Mouse (Mus musculus) urinary bladder, postnatal 4 days (tissue): ENCODE data around the gene Ahsg.

Experiments
- DNase-seq, 2 experiments: peaks; one replicate each; pipeline ENCODE4 v3.0.0; 2021 to 2022; ENCODE audit warnings: low spot score in 2 of 2

Gene Ahsg

DNA sequence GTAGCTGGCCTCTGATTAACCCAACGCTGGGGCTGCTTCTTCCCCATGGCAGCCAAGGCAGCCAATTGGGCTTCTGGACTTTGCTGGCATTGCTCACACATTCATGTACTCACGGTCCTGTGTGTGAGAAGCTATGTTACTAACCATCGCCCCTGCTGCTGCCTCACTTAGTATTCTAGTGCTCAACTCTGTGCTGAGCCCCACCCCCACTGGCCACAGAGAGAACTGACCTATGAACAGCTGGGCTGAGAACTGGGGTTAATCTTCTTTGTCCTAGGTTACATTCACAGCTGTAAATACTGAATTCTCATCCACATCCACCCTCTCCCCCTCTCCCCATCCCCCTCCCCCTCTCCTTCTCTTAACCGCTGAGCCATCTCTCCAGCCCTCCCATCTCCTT lies 2.2 kb upstream of the Ahsg start:
- no peak for DNase-seq

DNA sequence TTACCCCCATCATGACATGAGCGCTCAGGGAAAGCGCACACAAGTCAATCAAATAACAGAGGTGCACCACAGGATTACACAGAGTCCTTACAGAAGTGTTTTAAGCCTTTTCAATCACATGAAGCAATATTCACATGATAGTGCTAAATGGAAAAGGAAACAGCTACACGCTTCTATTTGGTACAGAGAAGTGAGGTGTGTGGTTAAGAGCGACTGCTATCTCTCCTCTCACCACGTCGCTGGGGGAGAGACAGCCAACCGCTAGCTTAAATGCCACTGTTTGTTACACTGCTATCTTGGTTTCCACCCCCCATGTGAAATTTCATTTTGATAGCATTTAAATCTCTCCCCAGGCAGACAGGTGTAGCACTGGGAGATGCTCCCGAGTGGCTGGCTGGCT lies 1.4 kb upstream of the Ahsg start:
- DNase-seq: no peak

DNA sequence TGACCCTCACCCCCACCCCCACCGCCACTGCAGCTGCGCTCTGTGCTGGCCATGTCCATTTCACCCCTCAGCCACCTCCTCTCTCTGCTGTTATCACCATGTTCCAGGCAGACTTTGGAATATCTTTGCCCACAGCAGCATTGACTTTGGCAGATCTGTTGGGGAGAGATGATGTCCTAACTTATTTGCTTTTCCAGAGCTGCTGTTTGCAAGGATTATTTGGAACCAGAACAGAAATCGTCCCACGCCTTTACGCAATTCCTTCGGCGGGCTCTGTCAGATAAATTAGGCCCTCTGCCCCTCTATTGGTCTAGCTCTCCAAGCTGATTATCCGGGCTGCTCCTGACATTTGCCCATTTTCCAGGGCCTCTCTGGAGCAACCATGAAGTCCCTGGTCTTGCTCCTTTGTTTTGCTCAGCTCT lies 667 bp downstream of the Ahsg start:
- DNase-seq: no peak

DNA sequence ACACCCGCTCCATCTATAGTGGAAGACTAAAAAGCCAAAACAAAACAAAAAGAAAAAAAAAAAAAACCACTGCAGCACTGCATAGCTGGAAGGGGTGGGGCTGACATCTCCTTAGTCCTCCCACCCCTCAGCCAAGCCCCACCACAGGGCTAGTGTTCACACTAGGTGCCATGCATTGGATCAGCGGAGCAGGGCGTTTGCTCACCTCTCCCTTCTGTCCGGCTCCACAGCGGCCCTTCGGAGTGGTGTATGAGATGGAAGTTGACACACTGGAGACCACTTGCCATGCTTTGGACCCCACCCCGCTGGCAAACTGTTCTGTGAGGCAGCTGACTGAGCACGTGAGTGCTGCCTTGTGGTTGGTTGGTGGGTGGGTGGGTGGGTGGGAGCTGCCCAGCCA lies 3.0 kb downstream of the Ahsg start:
- no peak for DNase-seq

DNA sequence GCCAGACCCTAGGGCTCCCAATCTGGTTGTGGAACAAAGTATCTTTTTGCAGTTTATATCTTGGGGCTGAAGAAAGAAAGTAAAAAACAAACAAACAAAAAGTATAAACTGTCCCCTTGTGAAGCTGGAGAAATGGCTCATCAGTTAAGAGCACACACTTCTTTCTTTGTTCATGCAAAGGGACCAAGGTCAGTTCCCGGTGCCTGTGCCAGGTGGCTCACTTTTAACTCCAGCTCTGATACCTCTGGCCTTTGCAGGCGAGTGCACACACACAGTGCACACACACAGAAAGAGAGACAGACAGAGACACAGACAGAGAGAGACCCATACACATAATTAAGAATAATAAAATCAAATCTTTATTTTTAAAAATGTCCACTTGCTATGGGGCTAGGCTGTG lies 5.5 kb downstream of the Ahsg start:
- no peak for DNase-seq

DNA sequence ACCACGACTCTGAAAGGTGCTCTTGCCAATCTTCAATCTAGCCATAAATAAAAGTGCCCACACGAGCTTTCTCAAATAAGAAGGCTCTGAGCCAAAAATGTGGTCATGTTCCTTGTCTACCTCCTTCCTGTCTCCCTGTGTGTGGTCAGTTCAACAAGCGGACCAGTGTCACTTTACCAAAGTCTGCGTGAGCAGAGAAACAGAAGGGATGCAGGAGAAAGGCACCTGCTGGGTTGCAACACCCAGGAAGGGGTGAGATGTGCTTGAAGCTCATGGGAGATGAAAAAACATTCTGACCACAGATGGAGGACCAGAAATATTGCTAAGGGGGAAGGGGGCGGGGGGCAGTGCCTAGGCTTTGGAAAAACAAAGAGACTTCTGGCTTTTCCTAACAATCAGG lies 8.3 kb downstream of the Ahsg start:
- DNase-seq: no peak

DNA sequence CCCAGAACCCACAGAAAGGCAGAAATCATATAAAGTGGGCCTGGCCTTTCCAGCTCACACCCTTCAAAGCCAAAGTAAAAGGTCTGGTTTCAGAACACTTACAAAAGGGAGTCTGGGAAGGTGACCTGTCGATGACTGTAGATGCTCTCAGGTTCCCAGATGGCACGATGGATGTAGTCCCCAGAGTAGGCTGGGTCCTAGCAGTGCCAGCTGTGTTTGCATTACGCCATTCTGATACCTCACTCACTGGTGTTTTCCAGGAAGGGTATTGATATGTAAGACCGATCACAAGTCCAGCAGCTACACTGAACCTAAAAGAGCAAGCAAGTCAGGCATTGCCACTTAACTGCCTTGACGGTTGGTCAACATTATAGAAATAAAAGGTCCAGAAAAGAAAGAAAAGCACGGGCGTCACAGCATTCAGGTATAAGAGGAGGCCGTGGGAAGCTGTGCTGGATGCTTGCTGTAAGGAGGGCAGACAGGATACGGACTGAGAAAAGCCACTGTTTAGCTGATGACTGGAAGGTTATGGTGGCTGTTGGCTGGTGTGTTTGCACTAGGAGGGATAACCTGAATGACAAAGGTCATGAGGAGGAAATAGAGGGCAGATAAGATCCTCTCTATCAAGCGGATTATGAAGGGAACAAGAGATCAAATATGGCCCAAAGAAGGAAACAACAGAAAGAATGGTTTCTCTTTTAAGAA lies 8.9 kb downstream of the Ahsg start:
- no peak for DNase-seq

DNA sequence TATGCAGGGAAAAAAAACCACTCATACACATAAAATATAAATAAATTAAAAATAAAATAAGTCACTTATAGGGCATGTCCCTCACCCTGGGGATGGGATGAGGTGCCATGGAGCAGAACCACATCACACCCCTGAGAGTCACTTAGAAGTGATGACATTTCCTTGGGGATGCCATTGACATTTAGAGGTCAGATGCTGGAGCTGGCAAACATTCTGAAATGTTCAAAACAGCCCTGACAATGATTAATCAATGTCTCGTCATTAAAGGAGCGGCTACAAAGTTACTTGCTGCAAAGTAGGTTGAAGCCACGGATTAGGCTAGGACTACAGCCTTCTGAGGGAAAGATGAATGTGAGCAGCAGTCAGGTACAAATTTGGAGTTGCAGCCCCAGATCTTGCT lies 10.2 kb downstream of the Ahsg start:
- DNase-seq: no peak

DNA sequence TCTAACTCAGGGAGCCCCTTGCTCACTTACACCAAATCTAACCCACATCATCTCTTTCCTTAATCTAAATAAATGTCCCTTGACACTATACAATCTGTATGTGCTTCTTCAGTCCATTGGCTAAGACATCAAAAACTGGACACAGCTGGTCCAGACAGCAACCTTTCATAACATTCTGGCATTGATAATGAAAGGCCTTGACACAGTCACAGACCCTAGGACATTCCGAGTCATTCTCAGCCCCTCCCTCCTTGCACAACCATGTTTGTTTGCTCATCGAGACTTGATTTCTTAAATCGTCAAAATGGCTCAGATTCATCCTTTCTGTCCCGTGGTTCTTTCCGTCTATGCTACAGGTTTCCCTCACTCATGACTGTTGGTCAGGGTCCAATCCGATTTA lies 18.2 kb downstream of the Ahsg start:
- no peak for DNase-seq

DNA sequence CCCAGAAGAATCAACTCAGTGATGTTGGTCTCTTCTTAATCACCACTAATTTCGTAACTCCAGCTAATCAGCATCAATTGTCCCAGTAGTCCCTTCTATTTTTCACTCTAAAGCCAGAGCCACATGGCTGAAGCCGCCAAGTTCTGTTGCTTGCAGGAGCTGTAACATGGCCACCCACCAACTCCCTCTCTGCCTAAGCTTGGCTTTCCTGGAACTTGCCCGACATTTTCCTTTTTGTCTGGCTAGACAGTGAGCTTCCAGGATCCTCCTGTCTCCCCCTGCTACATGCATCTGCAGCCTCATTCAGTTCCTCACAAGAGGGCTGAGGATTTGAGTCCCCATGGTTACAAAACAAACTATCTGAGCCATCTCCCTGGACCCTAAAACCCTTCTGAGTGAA lies 20.9 kb downstream of the Ahsg start:
- no peak for DNase-seq

DNA sequence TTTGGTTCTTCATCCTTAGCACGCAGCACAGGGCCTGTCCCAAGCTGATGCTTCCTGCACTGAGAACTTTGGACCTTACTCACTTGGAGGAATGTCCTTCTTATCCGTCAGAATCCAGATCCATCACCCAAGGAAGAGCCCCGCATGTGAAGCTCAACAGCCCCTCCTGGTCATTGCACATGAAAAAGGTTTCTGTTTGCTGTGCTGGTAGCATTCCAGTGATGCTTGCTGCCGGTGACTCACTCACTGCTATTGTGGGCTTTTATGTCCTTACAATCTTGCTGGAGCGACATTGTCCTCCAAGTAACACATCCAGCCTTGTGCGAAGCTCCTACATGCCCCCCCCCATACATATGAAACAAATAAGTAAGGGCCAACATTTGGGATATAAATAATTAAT lies 21.8 kb downstream of the Ahsg start:
- DNase-seq: no peak

DNA sequence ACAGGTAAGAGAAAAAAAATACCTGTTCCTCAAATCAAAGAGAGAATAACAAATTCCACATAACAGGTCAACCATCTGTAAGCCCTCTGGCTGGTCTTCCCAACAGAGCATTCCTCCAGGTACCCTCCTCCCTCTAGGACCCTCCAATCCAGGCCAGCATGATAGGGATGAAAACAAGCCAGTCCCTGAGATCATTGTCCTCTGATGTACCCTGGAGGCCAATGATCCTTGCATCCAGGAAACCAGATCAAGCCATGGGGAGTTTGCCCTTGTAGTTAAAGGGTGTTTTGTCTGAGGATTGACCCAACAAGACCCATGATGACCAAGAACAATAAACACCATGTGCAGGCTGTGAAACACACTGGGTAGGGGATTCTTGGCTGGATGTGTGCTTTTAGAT lies 23.2 kb downstream of the Ahsg start:
- no peak for DNase-seq

DNA sequence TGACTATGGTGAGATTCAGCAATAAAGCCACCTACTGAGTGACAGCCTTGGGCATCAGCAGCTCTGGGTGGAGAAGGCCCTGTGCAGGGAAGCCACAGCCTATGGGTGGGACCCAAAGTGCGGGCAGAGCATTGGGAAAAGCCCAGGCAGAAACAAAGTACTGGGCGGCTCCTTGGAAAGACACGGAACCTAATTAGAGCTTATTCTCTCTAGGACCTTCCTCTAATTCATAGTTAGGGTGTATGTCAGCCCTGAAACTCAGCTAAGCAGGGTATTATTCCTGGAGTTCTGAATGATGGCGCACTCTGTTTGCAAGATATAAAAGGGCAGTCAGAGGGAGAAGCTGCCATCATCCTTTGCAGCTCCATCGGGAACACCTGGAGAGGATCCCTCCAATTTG lies 27.0 kb downstream of the Ahsg start, which contains the start of gene Fetub:
TSS of gene Fetub (plus strand) at position 301 of the 400 bp plus-strand sequence.
- no peak for DNase-seq

DNA sequence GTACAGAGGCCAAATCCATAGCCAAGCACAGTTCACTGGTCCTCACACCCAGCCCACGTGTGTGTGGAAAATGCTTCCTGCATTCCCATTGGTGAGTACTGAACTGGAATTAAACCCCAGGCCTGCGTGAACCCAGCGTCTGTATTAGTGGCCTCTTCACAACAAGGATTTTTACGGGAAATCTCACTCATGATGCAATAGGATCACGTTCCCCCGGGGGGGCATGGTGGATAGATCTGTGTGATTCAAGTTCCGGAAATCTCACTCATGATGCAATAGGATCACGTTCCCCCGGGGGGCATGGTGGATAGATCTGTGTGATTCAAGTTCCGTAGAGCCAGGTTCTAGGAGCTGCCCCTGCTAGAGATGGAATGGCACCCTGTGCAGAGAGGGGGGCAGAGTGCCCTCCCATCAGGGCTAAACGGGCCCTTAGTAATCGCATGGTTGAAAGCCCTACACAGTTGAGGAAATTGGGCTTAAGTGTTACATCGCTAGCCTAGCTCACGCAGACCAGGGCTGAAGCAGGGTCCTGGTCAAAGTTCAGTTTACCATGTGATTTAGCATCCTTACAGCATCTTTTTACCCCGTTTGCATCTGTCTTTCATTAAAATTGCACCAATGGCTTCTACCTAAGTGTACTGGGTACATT lies 27.7 kb downstream of the Ahsg start:
- DNase-seq: no peak

DNA sequence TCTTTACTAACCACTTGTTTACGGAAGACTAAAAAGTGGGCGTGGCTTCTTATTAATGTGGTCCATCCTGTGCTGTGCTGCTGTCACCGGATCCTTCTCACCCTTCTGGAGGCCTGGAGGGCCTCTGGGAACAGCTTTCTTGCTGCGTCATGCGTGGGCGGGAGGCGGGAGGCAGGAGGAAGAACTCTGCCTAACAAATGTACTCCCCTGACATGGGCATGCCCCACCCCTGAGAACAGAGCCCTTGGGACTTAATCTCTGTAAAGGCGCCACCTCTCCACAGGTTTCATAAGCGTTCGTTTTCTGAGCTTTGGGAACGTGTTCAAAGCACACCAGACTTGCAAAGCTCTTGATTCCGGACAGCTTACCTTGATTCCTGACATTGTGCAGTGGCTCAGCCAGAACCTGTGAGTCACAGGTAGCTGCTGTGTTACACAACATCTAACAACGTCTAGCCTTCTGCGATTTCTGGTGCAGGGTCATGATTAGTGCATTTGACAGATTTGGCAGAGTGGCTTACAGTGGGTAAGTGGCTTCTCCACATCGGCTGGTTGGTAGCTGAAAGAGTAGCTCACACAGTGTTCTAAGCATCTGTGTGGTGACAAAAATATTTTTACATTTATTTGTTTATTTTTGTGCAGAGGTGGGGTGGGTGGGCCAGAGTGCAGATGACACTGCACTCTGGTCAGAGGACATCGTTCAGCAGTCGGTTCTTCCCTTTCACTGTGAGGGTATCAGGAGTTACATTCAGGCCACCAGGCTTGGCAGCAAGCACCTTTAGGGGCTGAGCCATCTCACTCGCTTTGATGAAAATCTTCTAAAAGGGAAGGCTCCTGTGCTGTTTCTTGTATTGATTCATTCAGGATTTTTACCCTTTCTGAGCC lies 29.1 kb downstream of the Ahsg start:
- DNase-seq: no peak

DNA sequence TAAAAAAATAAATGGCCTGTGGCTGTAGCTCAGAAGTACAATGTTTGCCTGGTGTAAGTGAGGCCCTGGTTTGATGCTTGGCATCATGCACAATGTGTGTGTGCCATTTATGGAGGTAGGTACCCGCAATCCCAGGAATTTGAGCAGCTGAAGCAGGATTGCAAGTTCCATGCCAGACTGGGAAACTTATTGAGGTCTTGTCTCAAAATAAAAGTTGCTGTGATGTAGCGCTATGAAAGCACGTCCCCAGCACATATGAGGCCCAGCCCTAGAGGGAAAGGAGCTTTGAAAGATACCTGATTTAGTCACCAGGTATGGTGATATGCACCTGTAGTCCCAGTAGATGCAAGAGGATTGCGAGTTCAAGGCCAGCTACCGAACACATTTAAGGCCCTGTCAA lies 30.7 kb downstream of the Ahsg start:
- DNase-seq: no peak

DNA sequence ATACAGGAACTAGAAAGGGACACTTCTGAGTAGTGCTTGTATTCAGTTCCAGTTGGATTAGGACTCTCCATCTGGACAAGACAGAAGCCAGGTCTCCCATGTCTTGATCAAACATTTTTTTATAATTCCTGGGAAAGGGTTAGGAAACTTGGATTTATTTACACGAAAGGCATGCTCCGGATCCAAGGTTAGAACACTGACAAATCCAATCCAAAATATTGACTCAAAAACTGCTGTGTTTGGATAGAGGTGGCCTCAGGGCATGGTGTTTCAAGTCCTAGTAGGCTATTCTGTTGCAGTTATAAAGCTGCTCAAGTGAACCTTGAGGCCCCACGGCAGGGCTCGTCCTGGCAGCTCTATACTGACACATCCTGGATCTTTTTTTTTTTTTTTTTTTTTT lies 31.4 kb downstream of the Ahsg start:
- DNase-seq: no peak

DNA sequence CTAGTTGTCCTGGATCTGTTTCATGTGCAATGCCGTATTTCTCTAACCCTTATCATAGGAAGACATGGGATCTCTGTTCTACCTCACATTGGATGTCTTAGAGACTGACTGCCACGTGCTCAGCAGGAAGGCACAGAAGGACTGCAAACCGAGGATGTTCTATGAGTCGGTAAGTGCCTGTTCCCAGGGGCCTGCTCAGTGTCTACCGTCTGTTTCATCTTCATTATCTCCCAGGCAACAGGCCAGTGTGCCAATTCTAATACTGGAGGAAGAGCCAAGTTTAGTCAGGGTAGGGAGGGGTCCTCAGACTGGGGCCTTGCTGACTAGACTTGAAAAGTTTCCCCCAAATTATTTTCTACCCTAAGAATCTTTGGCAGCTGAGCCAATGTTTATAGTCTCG lies 38.5 kb downstream of the Ahsg start:
- DNase-seq: no peak

DNA sequence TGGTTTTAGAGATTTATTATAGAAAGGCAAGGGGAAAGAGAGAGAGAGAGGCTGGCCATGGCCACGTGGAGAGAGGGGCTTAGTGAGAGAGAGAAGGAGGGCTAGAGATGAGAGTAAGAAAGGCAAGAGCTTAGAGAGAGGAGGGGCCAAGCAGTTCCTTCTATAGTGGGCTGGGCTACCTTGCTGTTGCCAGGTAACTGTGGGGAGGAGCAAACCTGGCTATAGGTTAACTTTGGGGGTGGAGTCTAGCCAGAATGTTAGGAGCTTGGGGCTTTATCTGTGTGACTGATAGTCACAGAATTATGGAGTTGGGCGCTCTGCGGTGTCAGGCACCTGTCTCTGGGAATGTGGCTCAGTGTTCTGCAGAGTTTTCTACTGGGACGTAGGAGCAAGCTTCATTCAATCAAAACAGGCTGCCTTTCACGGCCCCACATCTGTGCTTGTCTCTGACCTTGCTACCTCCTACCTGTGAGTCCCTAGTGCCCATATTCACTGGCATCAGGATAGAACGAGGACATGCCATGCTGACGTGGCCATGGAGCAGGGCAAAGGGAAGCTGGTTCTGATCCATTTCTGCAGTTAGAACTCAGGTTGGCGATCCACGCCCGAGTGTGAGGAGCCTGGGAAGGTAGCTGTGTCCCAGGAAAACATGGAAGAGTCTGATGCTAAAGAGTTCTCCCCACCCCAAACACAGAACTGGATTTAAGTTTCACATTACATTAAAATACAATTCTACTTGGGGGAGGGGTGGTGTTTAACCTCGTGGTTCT lies 40.5 kb downstream of the Ahsg start:
- DNase-seq: no peak

DNA sequence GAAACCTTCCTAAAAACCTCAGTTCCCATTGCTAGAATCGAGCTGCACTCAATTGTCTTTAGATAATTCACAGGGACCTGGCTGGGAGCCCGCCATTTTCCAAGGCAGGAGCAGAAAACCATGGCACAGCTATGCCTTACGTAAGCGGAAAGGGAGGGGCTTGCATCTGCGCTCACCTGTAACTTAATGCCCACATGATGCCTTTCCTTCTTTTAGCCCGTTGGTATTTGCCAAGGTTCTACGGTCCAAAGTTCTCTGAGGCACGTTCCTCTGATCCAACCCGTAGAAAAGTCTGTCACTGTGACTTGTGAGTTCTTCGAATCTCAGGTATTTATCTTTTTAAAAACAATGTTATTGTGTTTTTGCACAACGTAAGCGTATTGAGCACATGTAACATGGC lies 46.6 kb downstream of the Ahsg start:
- DNase-seq: no peak

DNA sequence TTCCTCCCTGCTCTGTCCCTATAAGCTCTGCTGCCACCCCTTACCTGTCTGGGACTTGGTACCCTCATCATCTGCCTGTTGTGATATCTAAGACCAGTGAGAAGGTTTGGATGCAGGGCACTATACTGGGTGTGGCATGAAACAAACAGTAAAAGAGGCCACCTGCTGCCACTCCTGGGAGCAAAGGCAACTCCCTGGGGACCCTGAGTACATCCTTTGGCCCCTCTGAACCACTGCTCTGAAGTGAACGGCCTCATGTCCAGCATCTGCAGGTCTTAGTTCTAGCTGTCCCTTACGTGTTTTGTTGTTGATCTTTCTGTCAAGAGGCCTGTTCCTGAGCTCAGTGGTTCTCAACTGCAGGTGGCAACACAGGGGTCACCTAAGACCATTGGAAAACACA lies 47.5 kb downstream of the Ahsg start:
- DNase-seq: no peak

DNA sequence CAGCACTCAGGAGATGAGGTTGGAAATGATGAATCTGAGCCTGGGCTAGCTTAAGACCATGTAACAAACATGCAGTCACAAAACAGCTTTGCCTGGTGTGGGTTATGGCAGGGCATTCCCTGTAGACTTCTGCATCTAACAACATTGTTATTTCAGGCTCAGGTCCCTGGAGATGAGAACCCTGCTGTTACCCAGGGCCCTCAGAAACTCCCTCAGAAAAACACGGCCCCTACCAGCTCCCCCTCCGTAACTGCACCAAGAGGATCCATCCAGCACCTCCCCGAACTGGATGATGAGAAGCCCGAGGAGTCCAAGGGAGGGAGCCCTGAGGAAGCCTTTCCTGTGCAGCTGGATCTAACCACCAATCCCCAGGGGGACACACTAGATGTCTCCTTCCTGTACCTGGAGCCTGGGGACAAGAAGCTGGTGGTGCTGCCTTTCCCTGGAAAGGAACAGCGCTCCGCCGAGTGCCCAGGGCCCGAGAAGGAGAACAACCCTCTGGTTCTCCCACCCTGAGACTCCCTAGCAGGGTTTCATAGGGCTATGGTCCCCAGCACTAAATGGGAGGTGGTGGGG lies 48.1 kb downstream of the Ahsg start:
- no peak for DNase-seq
